Mouse (Mus musculus) myocyte (in vitro differentiated cells): ENCODE results near the gene Krt84.

Source experiments
- CEBPB ChIP-seq: IDR thresholded peaks from 2 replicates; pipeline ENCODE4 v1.6.1; 2011; ENCODE audit warnings: mild to moderate bottlenecking, moderate library complexity; ENCODE audit not compliant: poor library complexity, insufficient read depth, severe bottlenecking
- MAX ChIP-seq: IDR thresholded peaks from one replicate; pipeline ENCODE4 v1.6.1; 2011; ENCODE audit warnings: low read depth, mild to moderate bottlenecking, control low read depth
- MYOD1 ChIP-seq, 3 experiments: IDR thresholded peaks; one replicate each; pipeline ENCODE4 v1.6.1; 2011; ENCODE audit warnings: control low read depth in 2 of 3, low read depth in 2 of 3, mild to moderate bottlenecking in 2 of 3, moderate library complexity in 1 of 3; ENCODE audit not compliant: insufficient read length in 2 of 3, control insufficient read depth in 1 of 3
- POLR2A ChIP-seq: IDR thresholded peaks from one replicate; pipeline ENCODE4 v1.6.1; 2011; ENCODE audit warnings: low read depth, mild to moderate bottlenecking, control low read depth, moderate library complexity; ENCODE audit not compliant: insufficient read length
- USF1 ChIP-seq: IDR thresholded peaks from one replicate; pipeline ENCODE4 v1.6.1; 2011; ENCODE audit warnings: low read depth, mild to moderate bottlenecking, control low read depth, moderate library complexity

DNA sequence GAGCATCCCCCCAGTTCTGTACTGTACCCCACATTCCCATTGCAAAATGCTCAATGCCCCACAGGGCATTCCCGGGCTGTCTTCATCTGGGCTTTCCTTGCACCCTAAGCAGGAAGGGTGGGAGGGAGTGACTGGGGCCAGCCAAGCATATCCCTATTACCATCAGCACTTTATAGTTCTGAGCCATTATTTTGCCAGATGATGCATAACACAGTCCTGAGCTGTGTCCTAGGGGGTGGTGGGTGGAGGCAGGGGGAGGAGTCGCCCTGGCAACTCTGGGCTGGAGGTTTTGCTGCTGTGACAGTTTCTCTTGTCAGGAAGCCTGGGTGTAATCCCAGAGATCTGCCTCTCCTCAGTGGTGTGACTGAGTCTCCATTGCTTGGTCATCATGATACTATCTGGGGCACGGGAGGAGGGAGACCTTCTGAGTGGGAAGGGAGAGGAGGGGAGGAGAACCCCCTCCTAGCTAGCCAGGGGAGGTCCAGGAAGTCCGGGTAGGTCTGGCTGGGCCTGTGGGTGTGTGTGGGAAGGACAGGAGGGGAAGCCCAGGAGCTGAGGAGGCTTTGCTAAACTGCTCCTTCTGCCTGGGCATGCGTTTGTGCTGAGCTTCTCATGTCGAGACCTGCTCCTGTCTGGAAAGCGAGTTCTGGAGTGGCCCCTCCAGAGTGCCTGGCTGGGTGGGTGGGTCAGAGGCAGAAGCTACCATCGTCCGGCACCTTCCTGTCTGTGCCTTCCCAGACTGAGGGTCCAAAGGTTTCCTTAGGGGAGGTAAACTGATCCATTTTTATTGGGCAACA, 3.6 kb upstream of the Krt84 start:
- no peak for TF ChIP-seq CEBPB
- no peak for TF ChIP-seq POLR2A
- TF ChIP-seq MYOD1 (IDR thresholded peaks at IDR 0.05; ENCODE audit: control insufficient read depth in 1 of 3, insufficient read length in 2 of 3, low read depth in 2 of 3) = no peak
- no peak for TF ChIP-seq USF1
- TF ChIP-seq MAX = no peak
